Comparison of ENCODE assay signal across 21 mouse cellular contexts in genomic region chr10:91686082-91686618, GRCm38 (mm10).
A peak's percentile ranks its signal among the peaks of the same experiment; 100 is the strongest.
DNase-seq lines count a peak whose midpoint lies in the region; ATAC-seq and TF ChIP-seq lines count a peak whose summit lies in the region.
"Had no signal": no experiment of that assay in that cellular context is flagged by ENCODE, and none has a peak within 500 bp of the region (broad histone marks: within the 10 kb centered on the region; RNA-seq: fewer than 3 reads in every experiment).

No protein-coding gene starts in this region.

- H3K79me2 ChIP-seq in C2C12 (ENCODE audit: control insufficient read depth, insufficient read depth): no peaks in the 10 kb centered on the region

- H3K79me3 ChIP-seq in C2C12 (ENCODE audit: low read depth): no peaks in the 10 kb centered on the region

- no peak for TF ChIP-seq CTCF in C2C12 (IDR thresholded peaks at IDR 0.05; ENCODE audit: control insufficient read depth, insufficient read depth, insufficient read length)
- no peak for TF ChIP-seq CTCF in brain, embryonic 14.5 days (IDR thresholded peaks at IDR 0.05; ENCODE audit: borderline replicate concordance, extremely low read depth, insufficient read depth, insufficient read length)
- no peak for TF ChIP-seq CTCF in midbrain, postnatal 0 days (IDR thresholded peaks at IDR 0.05)

- H3K4me3 ChIP-seq in C2C12 (ENCODE audit: insufficient read depth, poor library complexity, severe bottlenecking): no peak overlapping the region
- peak overlapping the region; percentile 16; the same call in 1 of the 2 replicates for H3K4me3 ChIP-seq in midbrain, embryonic 10.5 days
- no peak overlapping the region for H3K4me3 ChIP-seq in midbrain, postnatal 0 days (ENCODE audit: low read depth, low read length)
- H3K4me3 ChIP-seq: embryonic facial prominence, embryonic 10.5 days; forebrain, embryonic 13.5 days; heart, embryonic 15.5 days; kidney, embryonic 15.5 days; limb, embryonic 13.5 days; lung, embryonic 15.5 days had no signal

- no peaks in the 10 kb centered on the region for H3K27me3 ChIP-seq in C2C12 (ENCODE audit: control insufficient read depth, insufficient read depth, insufficient read length)
- H3K27me3 ChIP-seq in midbrain, embryonic 10.5 days (ENCODE audit: low read depth, poor library complexity, severe bottlenecking): peaks cover 16% of the 10 kb centered on the region; the same call in 1 of the 2 replicates
- no peaks in the 10 kb centered on the region for H3K27me3 ChIP-seq in midbrain, postnatal 0 days (ENCODE audit: insufficient read depth, low read length)
- H3K27me3 ChIP-seq: forebrain, embryonic 13.5 days; heart, embryonic 15.5 days; kidney, embryonic 15.5 days; limb, embryonic 13.5 days; lung, embryonic 15.5 days had no signal

- no peaks in the 10 kb centered on the region for H3K9me3 ChIP-seq in midbrain, embryonic 10.5 days (replicated peaks)
- no peaks in the 10 kb centered on the region for H3K9me3 ChIP-seq in midbrain, postnatal 0 days (ENCODE audit: low read length)
- H3K9me3 ChIP-seq: embryonic facial prominence, embryonic 10.5 days; forebrain, embryonic 13.5 days; heart, embryonic 15.5 days; kidney, embryonic 15.5 days; limb, embryonic 13.5 days; lung, embryonic 15.5 days had no signal

- no peaks in the 10 kb centered on the region for H3K36me3 ChIP-seq in C2C12 (ENCODE audit: control insufficient read depth, insufficient read depth)
- H3K36me3 ChIP-seq in midbrain, embryonic 10.5 days: no peaks in the 10 kb centered on the region
- H3K36me3 ChIP-seq in midbrain, postnatal 0 days (ENCODE audit: insufficient read depth, low read length): no peaks in the 10 kb centered on the region
- H3K36me3 ChIP-seq: embryonic facial prominence, embryonic 10.5 days; heart, embryonic 15.5 days; kidney, embryonic 15.5 days; limb, embryonic 13.5 days; lung, embryonic 15.5 days had no signal

- H3K4me2 ChIP-seq in midbrain, postnatal 0 days (ENCODE audit: low read depth, low read length, poor library complexity, severe bottlenecking): no peak overlapping the region
- H3K4me2 ChIP-seq: forebrain, embryonic 13.5 days; heart, embryonic 15.5 days; kidney, embryonic 15.5 days; limb, embryonic 13.5 days; lung, embryonic 15.5 days had no signal

- peak; percentile 41 for DNase-seq in brain, embryonic 14.5 days (ENCODE audit: low read depth)
- DNase-seq in midbrain, embryonic 10.5 days (ENCODE audit: low spot score): peak; percentile 39
- no peak for DNase-seq in midbrain, postnatal 0 days (ENCODE audit: low spot score)
- DNase-seq in kidney, adult 8-10 months: no peak
- DNase-seq in right cerebral cortex, adult 2 months (ENCODE audit: low spot score in 2 of 2): no peak
- DNase-seq: adrenal gland, adult 8-10 months; cerebellum, adult 11 months; cerebellum, postnatal 10 days; gastrocnemius, postnatal 25 days; heart, postnatal 4 days; lung, postnatal 4 days had no signal

- H3K9ac ChIP-seq in midbrain, postnatal 0 days (replicated peaks; ENCODE audit: low read length, poor library complexity, severe bottlenecking): 0 out of 2 replicates have a peak overlapping the region, but pooled peaks have one; percentile 5
- H3K9ac ChIP-seq: forebrain, embryonic 13.5 days; heart, embryonic 15.5 days; kidney, embryonic 15.5 days; limb, embryonic 13.5 days; liver, embryonic 14.5 days; lung, embryonic 15.5 days had no signal

- no peak for TF ChIP-seq POLR2A in brain, embryonic 14.5 days (IDR thresholded peaks at IDR 0.05; ENCODE audit: borderline replicate concordance, extremely low read depth, insufficient read depth, insufficient read length, poor library complexity, severe bottlenecking)

- no peak for ATAC-seq in midbrain, postnatal 0 days (ENCODE audit: low FRiP score)
- no peak for ATAC-seq in cerebellum, adult (ENCODE audit: insufficient number of reproducible peaks, low FRiP score, low TSS enrichment)
- ATAC-seq: intestine, embryonic 16.5 days had no signal

- H3K4me1 ChIP-seq in midbrain, embryonic 10.5 days: peaks cover 33% of the 10 kb centered on the region
- peaks cover 9% of the 10 kb centered on the region; the same call in 1 of the 2 replicates for H3K4me1 ChIP-seq in midbrain, postnatal 0 days (ENCODE audit: insufficient read depth, low read length)
- H3K4me1 ChIP-seq: heart, embryonic 15.5 days; kidney, embryonic 15.5 days; lung, embryonic 15.5 days had no signal

- H3ac ChIP-seq in C2C12 (ENCODE audit: control insufficient read depth, insufficient read length, low read depth): no peak overlapping the region

- 37% methylated on average over 8 of the region's 8 CpGs for WGBS in midbrain, embryonic 10.5 days
- WGBS in midbrain, postnatal 0 days: 15% methylated on average over 8 of the region's 8 CpGs

- H3K27ac ChIP-seq in midbrain, embryonic 10.5 days (replicated peaks): peak overlapping the region; percentile 79
- peak overlapping the region; percentile 47; the same call in 1 of the 2 replicates for H3K27ac ChIP-seq in midbrain, postnatal 0 days (ENCODE audit: low read depth, low read length)
- H3K27ac ChIP-seq: embryonic facial prominence, embryonic 10.5 days; forebrain, embryonic 13.5 days; heart, embryonic 15.5 days; kidney, embryonic 15.5 days; limb, embryonic 13.5 days; liver, embryonic 14.5 days; lung, embryonic 15.5 days had no signal

TF ChIP-seq in C2C12, 6 proteins besides CTCF, POLR2A, EP300 and RAD21:
- peak; percentile 50 for TF ChIP-seq USF1 (IDR thresholded peaks at IDR 0.05; ENCODE audit: low read depth)
- TF ChIP-seq MYOG (IDR thresholded peaks at IDR 0.05; ENCODE audit: control insufficient read depth, extremely low read depth, insufficient read length): no peak
- no peak for TF ChIP-seq MYOD1 (IDR thresholded peaks at IDR 0.05; ENCODE audit: control insufficient read depth, insufficient read length, low read depth)
- no peak for TF ChIP-seq CEBPB (IDR thresholded peaks at IDR 0.05; ENCODE audit: low read depth)
- TF ChIP-seq MAX (IDR thresholded peaks at IDR 0.05): no peak
- TF ChIP-seq FOSL1 (IDR thresholded peaks at IDR 0.05; ENCODE audit: insufficient read depth, low read length, poor library complexity, severe bottlenecking): no peak
TF ChIP-seq in C2C12: peak in this region for 1.

Comparison
In these comparisons a context has a peak if more than half of its experiments do, and no peak if none do; other contexts are left out.
1. DNase-seq: peak in brain, embryonic 14.5 days (single experiment) and midbrain, embryonic 10.5 days (single experiment); none in midbrain, postnatal 0 days (single experiment), kidney, adult 8-10 months (0 of 2) and right cerebral cortex, adult 2 months (0 of 2).